Mouse (Mus musculus) thymus, adult 18-20 months (tissue): Measurements from ENCODE around the gene Ndufa3.

Experiments used
- DNase-seq, 2 experiments: peaks; one replicate each; pipeline ENCODE4 v3.0.0; 2022; ENCODE audit warnings: mixed read lengths in 2 of 2

The Ndufa3 gene

DNA sequence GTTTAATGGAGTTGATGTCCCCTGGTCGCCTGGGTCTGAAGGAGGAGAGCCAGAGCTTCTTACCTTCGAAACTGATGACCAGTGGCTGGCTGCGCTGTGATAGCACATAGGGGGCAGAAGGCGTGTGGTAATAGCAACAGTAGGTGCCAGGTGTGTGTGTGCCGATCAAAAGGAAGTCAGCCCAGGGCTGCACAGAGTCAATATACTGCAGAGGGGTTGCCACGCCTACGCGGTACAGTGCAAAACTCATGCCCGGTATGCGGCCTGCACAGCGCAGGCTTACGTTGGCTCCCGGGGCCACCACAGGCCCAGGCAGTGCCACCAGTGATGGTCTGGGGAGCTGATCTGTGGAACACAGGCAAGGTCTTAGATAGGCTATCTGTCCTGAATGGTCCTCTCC is 6.2 kb upstream of the Ndufa3 start:
- DNase-seq: no peak

DNA sequence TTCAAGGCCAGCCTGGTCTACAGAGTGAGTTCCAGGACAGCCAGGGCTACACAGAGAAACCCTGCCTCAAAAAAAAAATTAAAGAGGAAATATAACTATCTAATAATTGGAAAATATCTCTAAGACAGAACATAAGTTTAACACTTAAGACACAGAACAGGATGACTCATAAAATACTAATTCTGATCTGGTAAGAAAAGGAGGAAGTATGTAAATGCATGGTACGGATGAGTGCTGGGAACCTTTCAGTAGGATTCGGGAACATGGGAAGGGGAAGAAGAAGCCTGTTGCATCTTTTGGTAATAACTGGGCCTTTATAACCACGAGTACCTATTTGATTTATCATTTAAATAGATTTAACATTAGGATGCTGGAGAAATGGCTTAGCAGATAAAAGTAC is 3.2 kb upstream of the Ndufa3 start:
- no peak for DNase-seq

DNA sequence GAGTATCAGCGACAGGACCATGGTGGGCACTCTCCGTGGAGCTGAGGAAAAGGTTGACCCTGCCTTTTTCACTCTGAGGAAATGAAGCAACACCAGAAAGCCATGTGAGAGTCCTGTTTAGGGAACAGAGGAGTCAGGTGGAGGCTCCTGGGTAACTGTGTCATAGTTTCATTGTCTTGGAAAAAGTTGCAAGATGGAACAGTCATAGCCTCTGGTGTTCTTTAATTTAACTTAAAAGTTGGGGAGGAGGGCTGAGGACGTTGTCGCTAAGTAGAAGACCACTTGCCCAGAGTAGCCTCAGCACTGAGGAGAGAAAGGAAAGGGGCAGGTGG is 1.1 kb upstream of the Ndufa3 start, which contains the start of gene Oscar:
Oscar (minus strand) TSS at position 101 of the 332 bp plus-strand sequence.
- no peak for DNase-seq

DNA sequence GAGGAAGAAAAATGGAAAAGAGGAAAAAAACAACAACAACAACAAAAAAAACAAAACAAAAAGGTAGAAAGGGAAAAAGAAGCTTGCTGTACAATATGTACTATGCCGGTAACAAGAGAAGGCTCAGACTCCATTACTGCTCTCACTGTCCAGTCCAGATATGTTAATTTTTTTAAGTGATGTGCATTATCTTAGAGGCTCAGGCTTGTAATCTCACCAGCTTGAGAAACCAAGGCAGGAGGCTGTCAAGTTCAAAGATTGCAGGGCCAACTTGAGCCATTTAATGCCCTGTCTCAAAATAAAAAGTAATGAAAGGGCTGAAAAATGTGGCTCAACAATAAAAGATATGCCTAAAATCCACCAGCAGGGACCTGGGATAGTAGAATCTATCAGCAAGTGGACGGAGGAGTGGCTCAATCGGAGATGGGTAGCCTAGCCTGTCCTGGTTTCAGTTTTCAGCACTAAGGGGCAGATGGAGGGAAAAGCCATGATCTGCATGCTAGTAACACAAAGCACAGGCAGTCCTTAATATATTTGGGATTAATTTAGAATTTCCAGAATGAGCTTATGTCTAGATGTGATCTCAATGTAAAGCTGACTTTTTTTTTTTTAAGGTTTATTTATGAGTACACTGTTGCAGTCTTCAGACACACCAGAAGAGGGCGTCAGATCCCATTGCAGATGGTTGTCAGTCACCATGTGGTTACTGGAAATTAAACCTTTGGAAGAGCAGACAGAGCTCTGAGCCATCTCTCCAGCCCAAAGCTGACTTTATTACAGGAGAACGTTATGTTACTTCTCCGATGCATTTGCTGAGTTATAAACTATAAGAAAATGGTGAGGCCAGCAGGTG is 558 bp upstream of the Ndufa3 start:
- peak in 1 of 2 experiments; percentile 26 for DNase-seq

DNA sequence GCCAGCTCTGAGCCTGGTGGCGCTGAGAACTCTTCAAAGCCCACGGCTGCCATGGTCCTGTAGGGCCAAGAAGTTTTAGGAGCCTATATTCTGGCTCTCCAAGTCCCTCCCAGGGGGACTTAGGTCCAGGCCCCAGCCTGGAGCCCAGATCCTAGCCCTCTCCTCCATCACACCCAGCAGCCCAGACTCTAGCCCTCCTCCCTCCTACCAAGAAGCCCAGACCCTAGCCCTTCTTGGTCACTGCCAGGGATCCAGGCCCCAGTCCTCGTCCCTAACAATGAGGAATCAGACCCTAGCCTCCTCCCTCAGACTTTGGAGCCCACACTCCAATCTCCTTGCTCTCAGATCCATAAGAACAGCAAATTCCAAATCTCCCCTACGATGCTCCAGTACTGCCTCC is 11.9 kb downstream of the Ndufa3 start:
- no peak for DNase-seq

DNA sequence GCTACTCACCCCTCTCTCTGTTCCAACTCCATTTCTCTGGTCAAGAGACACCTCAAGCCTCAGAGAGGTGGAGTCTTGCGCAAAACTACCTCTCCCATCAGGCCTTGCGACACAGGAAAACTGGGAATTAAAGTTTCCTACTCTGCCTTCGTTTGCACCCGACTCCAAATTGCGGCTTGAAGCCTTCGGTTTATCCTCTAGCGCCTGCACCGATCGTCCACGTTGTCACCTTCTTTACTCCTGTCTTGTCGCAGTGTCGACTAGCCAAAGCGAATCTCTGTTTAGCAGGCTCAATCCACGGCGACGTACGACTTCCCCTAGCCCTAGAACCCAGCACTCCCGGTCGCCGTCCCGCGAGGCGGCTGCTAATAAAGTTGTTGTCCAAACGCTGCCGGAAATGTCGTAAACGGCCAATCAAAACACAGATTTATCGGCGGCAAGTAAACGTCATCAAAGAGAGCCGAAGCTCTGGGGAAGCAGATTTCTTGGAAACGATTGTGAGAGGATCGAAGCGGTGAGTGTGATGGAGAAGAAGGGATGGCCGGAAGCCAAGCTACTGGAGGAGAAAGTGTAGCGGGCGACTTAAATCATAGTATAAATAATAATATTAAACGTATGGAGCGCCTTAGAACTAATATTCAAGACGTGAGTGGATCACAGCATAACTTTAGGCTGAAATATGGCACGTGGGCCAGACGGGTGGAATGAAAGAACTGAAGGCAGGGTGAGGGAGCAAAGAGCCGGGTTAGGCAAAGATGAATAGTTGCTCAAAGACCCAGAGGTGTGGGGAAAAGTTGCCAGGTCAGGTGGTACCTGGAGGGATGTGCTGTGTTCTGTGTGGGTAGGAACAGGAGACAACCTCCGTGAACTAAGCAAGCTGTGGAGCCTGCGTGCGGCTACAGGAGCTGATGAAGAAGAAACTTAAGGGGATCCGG is 12.6 kb downstream of the Ndufa3 start, which contains the start of the genes Tfpt and Prpf31:
Tfpt (minus strand) TSS at position 387 of the 935 bp plus-strand sequence.
Prpf31 (plus strand) TSS at position 443 of the 935 bp plus-strand sequence.
- peak; percentile 81 to 89 for DNase-seq

DNA sequence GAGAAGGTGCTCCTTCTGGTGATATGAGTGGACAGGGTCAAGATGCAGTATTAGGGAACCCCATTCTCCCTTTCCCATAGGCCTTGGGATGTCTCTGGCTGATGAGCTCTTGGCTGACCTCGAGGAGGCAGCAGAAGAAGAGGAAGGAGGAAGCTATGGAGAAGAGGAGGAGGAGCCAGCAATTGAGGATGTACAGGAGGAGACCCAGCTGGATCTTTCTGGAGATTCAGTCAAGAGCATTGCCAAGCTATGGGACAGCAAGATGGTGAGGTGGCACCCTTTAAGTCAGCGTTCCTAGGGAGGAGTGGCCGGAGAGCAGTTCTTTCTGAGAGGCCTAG is 13.3 kb downstream of the Ndufa3 start:
- DNase-seq: no peak

DNA sequence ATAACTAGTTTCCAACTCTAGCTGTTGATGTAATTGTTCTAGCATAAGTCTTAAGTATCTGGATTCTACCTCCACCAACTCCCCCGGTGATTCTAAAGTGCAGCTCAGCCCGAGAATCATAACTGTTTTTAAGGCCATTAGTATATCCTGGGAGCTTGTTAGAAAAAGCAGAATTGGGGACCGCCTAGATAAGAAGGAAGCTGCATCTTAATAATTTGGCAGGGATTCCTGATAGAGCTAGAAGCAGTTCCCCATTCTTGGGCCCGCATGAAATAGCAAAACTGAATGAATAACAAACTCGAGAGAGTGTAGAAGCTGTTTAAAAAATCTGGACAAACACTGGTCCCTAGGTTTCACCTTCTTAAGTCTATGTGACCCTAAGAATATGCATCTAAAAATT is 26.2 kb downstream of the Ndufa3 start:
- no peak for DNase-seq

DNA sequence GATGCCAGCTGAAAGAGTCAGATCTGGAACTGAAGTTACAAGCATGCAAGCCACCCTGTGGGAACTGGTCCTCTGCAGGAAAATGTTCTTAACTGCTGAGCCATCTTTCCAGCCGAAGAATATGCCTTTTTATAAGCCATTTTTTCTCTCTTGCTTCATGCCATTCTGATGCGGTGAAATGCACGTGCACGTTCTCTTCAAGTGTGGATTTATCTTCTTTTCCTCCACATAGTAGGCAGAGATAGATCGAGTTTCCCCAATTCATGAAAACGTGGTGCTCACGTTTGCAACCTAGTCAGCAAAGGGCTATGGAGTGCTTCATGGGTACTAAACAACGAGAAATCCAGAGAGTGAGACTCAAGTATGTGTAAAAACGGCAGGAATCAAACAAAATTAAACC is 26.7 kb downstream of the Ndufa3 start:
- no peak for DNase-seq

DNA sequence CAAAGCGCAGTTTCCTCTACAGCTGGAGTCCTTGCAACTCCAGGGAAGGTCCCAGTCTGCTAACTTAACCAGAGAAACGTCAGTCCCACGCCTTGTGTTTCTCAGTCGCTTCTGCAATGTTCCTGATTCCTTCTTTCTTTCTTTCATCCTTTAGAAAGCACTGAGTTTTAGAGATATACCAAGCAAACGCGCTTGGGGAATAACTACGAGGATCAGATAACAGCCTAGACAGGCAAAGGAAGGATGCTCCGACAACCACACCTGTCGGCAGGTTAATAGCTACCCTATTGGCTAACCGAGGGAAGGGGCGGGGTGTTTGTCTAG is 27.1 kb downstream of the Ndufa3 start:
- peak in 1 of 2 experiments; percentile 86 for DNase-seq

DNA sequence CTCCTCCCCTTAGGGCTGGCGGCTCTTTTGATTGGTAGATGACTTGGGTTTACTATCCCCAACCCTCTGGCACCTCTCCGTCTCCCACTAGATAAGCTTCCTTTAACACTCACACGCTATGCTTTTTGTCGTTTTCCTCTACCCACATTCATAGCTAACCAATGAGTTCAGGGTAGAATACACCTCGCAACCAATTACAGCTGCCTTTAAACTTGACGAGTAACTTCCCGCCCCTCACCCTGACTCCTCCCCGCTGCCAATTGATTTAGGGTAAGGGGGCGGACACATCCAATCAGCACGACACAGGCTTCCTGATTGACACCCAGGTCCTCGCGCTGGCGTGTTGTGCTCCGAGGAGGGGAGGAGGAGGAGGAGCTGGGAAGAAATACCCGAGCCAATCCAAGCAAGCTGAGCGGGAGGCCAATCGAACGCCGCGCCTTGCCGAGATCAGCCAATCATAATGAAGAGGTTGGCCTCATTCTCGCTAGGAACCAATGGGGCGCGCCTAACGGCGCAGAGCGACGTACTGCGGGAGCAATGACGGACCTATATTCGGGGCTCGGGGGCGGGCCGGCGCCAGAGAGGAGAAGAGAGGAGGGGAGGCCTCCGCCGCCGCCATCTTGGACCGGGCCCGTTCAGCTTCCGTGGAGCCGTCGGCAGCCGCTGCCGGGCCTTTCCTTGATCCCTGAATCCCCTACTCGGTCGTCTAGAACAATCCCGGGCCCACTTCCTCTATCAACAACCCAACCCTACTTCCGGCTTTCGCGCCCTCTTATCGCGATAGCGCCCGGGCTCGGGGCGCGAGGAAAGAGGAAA is 27.7 kb downstream of the Ndufa3 start, which contains the start of gene Cnot3:
Cnot3 (plus strand) TSS at position 597 of the 816 bp plus-strand sequence.
- DNase-seq: peak; percentile 99 to 100

DNA sequence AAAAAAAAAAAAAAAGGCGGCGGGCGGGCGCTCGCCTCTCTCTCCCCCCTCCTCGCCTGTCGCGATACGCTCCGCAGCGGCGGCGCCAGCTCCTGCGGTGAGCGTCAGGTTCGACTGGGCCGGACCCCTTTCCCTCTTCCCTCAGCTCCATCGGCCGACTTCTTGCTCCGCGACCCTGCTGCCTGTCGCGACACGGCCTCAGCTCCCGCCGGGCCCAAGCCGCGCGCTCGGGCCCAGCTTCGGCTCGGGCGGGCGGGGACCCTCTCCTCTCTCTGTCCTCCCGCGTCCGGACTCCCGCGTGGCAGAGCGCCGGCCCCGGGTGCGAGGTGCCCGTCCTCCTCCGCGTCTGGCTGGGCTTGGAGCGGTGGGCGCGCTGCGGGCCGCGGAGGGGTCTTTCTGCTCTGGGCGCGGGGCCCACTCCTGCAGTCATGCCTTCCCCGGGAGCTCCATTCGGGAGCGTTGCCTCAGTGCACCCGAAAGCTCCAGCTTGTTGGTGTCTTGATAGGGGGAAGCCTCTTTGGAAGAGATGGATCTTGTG is 28.4 kb downstream of the Ndufa3 start:
- peak in 1 of 2 experiments; percentile 45 for DNase-seq

DNA sequence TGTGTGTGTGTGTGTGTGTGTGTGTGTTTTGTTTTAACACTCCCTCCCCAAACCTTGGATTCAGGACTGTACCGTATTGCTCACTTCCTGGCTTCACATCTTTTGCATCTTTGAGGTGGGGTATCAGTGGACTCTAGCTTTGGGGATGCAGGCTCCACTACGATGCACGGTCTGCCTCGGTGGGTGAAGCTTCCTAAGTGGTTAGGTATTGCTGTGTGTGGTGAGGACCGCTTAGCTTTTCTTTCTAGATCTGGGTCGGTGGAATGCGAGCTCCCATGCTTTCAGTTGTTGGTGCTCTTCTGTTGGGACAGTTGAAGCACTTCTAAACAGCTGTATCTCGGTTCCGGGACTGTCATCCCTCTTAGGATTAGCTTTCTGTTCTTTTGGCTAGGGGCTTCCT is 29.0 kb downstream of the Ndufa3 start:
- DNase-seq: no peak

DNA sequence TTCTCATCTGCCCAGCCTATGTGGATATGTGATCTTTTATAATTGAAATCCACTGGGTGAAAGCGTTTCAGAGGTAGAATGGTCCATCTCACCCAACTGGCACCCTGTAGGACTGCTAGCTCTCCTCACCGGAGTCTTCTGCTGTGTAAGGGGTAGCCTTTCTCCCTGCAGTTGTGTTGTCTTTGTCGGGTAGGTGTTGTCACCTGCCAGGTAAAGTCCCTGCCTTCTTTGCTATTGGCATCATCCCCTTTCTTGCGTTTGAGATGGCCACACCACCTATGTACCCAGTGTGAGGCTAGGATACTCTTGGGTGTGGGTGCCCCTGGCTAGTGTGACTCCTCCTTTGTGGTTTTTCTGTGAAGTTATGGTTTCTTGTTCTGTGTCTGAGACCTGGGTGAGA is 29.5 kb downstream of the Ndufa3 start:
- DNase-seq: no peak

DNA sequence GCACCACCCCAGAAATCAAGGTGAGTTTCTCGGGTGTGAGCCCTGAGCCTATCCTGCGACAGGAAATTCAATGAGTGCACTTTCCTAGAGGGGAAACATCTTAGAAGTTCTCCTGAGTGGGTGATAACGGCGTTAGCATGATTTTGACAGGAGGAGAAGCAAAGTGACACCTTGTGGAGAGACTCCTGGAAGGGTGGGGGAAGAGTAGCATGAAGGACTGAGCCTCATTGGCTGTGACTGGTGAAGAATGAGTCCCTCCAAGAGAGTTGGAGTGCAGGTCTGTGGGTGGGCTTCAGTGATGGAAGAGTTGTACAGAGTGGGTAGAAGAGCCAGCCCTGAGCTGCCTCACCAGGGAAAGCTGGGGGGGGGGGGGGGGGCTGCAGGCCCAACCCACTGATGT is 39.8 kb downstream of the Ndufa3 start:
- no peak for DNase-seq

DNA sequence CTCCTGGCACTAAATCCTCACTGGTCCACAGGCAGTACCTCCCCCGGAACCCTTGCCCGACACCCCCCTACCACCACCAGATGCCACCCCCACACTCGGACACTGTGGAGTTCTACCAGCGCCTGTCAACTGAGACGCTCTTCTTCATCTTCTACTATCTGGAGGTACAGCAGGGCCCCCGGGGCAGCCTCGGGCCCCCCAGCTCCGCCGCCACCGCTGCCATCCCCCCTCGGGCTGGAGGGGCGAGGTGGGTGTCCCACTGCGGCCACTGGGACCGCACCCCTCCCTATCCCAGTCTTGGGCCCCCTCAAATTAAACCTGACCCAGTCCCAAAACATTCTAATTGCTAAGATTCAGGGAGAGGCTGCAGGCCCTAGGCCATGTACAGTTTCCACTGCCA is 41.4 kb downstream of the Ndufa3 start:
- no peak for DNase-seq

DNA sequence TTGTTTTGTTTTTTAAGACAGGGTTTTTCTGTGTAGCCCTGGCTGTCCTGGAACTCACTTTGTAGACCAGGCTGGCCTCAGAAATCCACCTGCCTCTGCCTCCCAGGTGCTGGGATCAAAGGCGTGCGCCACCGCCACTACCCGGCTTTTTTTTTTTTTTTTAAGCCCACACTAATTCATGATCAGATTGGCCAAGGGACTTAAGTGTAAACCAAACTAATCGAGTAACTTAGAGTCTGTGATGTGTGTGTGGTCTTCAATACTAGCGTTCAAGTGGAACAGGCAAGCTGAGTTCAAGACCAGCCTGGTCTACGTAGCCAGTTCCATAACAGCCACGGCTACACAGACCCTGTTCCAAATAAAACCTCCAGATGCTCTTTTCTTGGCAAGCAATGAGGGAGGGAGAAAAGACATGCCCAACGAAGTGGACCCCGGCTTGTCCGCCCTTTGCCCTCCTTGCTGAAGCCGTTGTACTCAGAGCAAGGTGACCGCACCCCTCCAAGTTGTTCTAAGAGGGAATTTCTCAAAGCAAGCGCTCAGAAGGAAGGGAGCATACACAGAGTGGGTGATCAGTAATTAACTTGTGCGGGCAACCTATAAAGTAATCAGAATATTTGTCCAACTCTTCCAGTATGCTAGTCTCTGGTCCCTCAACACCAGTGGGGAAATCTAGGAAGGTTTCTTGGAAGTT is 47.5 kb downstream of the Ndufa3 start:
- DNase-seq: no peak

DNA sequence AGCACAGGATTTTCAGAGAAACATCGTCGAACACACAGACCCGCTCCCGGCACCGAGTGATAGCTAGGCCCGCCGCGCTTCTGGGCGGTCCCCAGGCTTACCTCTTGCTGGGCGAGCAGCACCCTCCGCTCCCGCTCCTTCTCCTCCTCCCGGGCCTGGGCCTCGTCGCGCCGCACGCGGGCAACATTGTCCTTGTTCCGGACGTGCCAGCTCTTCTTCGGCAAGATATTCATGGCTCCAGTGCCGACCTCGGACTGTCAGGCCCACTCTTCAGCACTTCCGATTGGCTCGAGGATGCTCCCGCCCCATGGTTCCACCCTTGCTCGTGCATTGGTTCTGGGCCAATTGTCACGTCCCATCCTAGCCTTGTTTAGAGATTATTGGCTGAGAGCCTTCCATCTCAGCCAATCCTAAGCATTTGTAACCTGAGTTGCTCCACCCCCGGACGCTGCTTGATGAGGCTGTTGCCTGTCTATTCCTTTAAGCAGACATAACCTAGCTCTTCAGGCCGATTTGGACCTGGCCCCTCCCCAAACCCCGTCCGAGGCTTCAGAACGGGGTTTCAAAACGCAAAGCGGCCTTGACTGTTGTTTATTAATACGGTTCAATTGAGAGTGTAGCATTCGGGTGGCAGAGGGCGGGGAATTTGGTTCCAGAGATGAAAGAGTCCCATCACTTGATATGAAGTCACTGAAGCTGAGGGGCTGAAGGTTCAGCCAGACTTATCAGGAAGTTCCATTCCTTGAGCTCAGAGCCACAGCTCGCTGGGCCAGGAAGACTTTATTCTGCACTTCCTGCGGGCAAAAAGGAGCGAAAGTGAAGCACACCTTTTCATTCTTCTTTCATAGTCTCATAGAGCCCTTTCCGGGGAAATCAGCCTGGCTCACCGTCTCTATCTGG is 48.3 kb downstream of the Ndufa3 start, which contains the start of gene Leng1:
Leng1 (minus strand) TSS at position 626 of the 900 bp plus-strand sequence.
- peak; percentile 90 to 94 for DNase-seq

DNA sequence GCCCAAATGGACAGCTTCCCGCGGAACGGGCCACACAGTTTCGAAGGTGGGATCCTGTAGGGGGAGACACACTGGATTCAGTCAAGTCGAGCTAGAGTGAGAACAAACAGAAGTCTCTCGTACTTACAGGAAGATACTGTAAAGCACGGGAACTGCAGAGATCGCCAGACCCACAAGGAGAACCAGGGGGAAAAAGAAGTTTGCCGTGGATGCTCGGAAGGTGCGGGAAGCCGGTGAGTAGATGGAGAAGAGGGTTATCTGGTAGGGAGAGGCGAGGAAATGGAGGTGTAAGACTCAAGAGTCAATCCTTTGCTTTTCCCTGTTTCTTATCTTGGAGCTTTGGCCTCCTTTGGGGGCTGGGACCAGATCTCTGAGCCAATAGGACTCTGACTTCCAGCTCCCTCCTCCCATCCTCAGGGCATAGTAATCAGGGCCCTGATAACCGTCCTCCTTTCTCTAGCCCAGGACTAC is 49.8 kb downstream of the Ndufa3 start:
- no peak for DNase-seq
